Comparison of ENCODE assay signal across 22 mouse cellular contexts in genomic region chr5:35254964-35255716, GRCm38 (mm10). TPM values are rescaled to one million over a fixed set of nuclear protein-coding genes. Genes with fewer than 3 reads are reported as not detected.
DNase-seq lines count a peak whose midpoint lies in the region; ATAC-seq lines count a peak whose summit lies in the region.
"Had no signal": no experiment of that assay in that cellular context is flagged by ENCODE, and none has a peak within 500 bp of the region (broad histone marks: within the 10 kb centered on the region; RNA-seq: fewer than 3 reads in every experiment).

No protein-coding gene starts in this region.

- no peak overlapping the region for H3K27ac ChIP-seq in heart, embryonic 16.5 days (ENCODE audit: low read length)
- no peak overlapping the region for H3K27ac ChIP-seq in neural tube, embryonic 13.5 days (replicated peaks)
- peak overlapping the region; percentile 46 for H3K27ac ChIP-seq in forebrain, embryonic 16.5 days (ENCODE audit: low read length)
- H3K27ac ChIP-seq in neural tube, embryonic 15.5 days (replicated peaks) = peak overlapping the region; percentile 51
- H3K27ac ChIP-seq: embryonic facial prominence, embryonic 12.5 days; heart, embryonic 13.5 days; layer of hippocampus, adult 2 months; liver, embryonic 12.5 days had no signal

- DNase-seq in heart, postnatal 25 days (ENCODE audit: low spot score) = no peak
- DNase-seq in neural tube, embryonic 10.5 days (ENCODE audit: extremely low spot score, low spot score) = no peak
- DNase-seq in kidney, adult 11 months = no peak
- DNase-seq: cerebellum, postnatal 25 days; gastrocnemius, postnatal 36 days; kidney, adult 18-20 months; kidney, postnatal 10 days; right cerebral cortex, postnatal 25 days; thymus, postnatal 14 days had no signal

- H3K4me1 ChIP-seq in heart, embryonic 16.5 days (ENCODE audit: control insufficient read depth, insufficient read depth, low read length) = no peaks in the 10 kb centered on the region; the same call in 1 of the 2 replicates
- 0 out of 2 replicates have a peak, but pooled peaks cover 5% of the 10 kb centered on the region for H3K4me1 ChIP-seq in neural tube, embryonic 13.5 days (replicated peaks)
- H3K4me1 ChIP-seq in forebrain, embryonic 16.5 days (replicated peaks; ENCODE audit: control insufficient read depth, insufficient read depth, low read length) = peaks cover 4% of the 10 kb centered on the region
- peaks cover 10% of the 10 kb centered on the region; the same call in 1 of the 2 replicates for H3K4me1 ChIP-seq in neural tube, embryonic 15.5 days
- H3K4me1 ChIP-seq: embryonic facial prominence, embryonic 12.5 days; liver, embryonic 12.5 days had no signal

- H3K36me3 ChIP-seq in heart, embryonic 16.5 days (ENCODE audit: control insufficient read depth, insufficient read depth) = no peaks in the 10 kb centered on the region
- H3K36me3 ChIP-seq in neural tube, embryonic 13.5 days = no peaks in the 10 kb centered on the region
- no peaks in the 10 kb centered on the region for H3K36me3 ChIP-seq in forebrain, embryonic 16.5 days (ENCODE audit: control insufficient read depth, insufficient read depth)
- H3K36me3 ChIP-seq in neural tube, embryonic 15.5 days = no peaks in the 10 kb centered on the region
- H3K36me3 ChIP-seq: embryonic facial prominence, embryonic 12.5 days; heart, embryonic 13.5 days; liver, embryonic 12.5 days had no signal

- no peak overlapping the region for H3K9ac ChIP-seq in heart, embryonic 16.5 days (ENCODE audit: low read length)
- H3K9ac ChIP-seq in neural tube, embryonic 13.5 days = no peak overlapping the region
- no peak overlapping the region for H3K9ac ChIP-seq in forebrain, embryonic 16.5 days (replicated peaks; ENCODE audit: low read depth, low read length)
- H3K9ac ChIP-seq in neural tube, embryonic 15.5 days (replicated peaks) = no peak overlapping the region
- H3K9ac ChIP-seq: embryonic facial prominence, embryonic 12.5 days; heart, embryonic 13.5 days; liver, embryonic 12.5 days had no signal

- no peak overlapping the region for H3K4me2 ChIP-seq in heart, embryonic 16.5 days (ENCODE audit: low read depth, low read length)
- H3K4me2 ChIP-seq in neural tube, embryonic 13.5 days = no peak overlapping the region
- H3K4me2 ChIP-seq in forebrain, embryonic 16.5 days (ENCODE audit: low read length) = no peak overlapping the region
- H3K4me2 ChIP-seq in neural tube, embryonic 15.5 days = no peak overlapping the region
- H3K4me2 ChIP-seq: embryonic facial prominence, embryonic 12.5 days; heart, embryonic 13.5 days; liver, embryonic 12.5 days had no signal

- WGBS in heart, embryonic 16.5 days = 37% methylated on average over 5 of the region's 5 CpGs
- WGBS in neural tube, embryonic 13.5 days = 48% methylated on average over 5 of the region's 5 CpGs
- WGBS in forebrain, embryonic 16.5 days = 40% methylated on average over 5 of the region's 5 CpGs
- 43% methylated on average over 5 of the region's 5 CpGs for WGBS in neural tube, embryonic 15.5 days

- H3K4me3 ChIP-seq in heart, embryonic 16.5 days (ENCODE audit: low read length) = no peak overlapping the region
- H3K4me3 ChIP-seq in neural tube, embryonic 13.5 days = no peak overlapping the region
- no peak overlapping the region for H3K4me3 ChIP-seq in forebrain, embryonic 16.5 days (replicated peaks; ENCODE audit: low read length)
- no peak overlapping the region for H3K4me3 ChIP-seq in neural tube, embryonic 15.5 days (replicated peaks)
- H3K4me3 ChIP-seq: embryonic facial prominence, embryonic 12.5 days; heart, embryonic 13.5 days; layer of hippocampus, adult 2 months; liver, embryonic 12.5 days had no signal

- no peaks in the 10 kb centered on the region; the same call in none of the 2 replicates for H3K27me3 ChIP-seq in heart, embryonic 16.5 days (ENCODE audit: control insufficient read depth, insufficient read depth, low read length)
- no peaks in the 10 kb centered on the region for H3K27me3 ChIP-seq in neural tube, embryonic 13.5 days
- H3K27me3 ChIP-seq in forebrain, embryonic 16.5 days (replicated peaks; ENCODE audit: control insufficient read depth, insufficient read depth, low read length) = no peaks in the 10 kb centered on the region
- H3K27me3 ChIP-seq in neural tube, embryonic 15.5 days (replicated peaks) = no peaks in the 10 kb centered on the region
- H3K27me3 ChIP-seq: embryonic facial prominence, embryonic 12.5 days; liver, embryonic 12.5 days had no signal

- intact Hi-C loops in heart, postnatal 25 days (cut with DNase I) = no loop called here

- 0 out of 2 replicates have a peak, but pooled peaks have one; percentile 10 for ATAC-seq in heart, embryonic 16.5 days (replicated peaks; ENCODE audit: extremely low read depth, insufficient read depth, low FRiP score)
- ATAC-seq in neural tube, embryonic 13.5 days (ENCODE audit: low read depth) = peak; percentile 15; the same call in 1 of the 2 replicates
- peak; percentile 62; the same call in 1 of the 2 replicates for ATAC-seq in forebrain, embryonic 16.5 days
- peak; percentile 49; the same call in 1 of the 2 replicates for ATAC-seq in neural tube, embryonic 15.5 days (ENCODE audit: low FRiP score)
- ATAC-seq: liver, embryonic 12.5 days had no signal

- no peaks in the 10 kb centered on the region for H3K9me3 ChIP-seq in heart, embryonic 16.5 days (replicated peaks; ENCODE audit: control insufficient read depth, low read length)
- H3K9me3 ChIP-seq in neural tube, embryonic 13.5 days = no peaks in the 10 kb centered on the region
- H3K9me3 ChIP-seq in forebrain, embryonic 16.5 days (ENCODE audit: control insufficient read depth, low read length) = no peaks in the 10 kb centered on the region
- no peaks in the 10 kb centered on the region for H3K9me3 ChIP-seq in neural tube, embryonic 15.5 days (replicated peaks)
- H3K9me3 ChIP-seq: embryonic facial prominence, embryonic 12.5 days; heart, embryonic 13.5 days; liver, embryonic 12.5 days had no signal

RNA-seq across cellular contexts. Expression of gene Adra2c, which starts 23.0 kb away (rescaled TPM):
- polyA plus RNA-seq in heart, embryonic 16.5 days (2015; fragmentation: Nextera tagmentation; extraction: Ambion mirVana) = 0.04 TPM in 1 of 2 replicates, not detected in the other
- under 1 TPM; 0.34 to 0.47 TPM for total RNA-seq in heart, postnatal 25 days (2021)
- 0.72 and 0.89 TPM in 2 replicates for polyA plus RNA-seq in neural tube, embryonic 13.5 days (2015; fragmentation: Nextera tagmentation; extraction: Ambion mirVana)
- polyA plus RNA-seq in forebrain, embryonic 16.5 days (2015; fragmentation: Nextera tagmentation; extraction: Ambion mirVana) = 0.65 and 0.71 TPM in 2 replicates
- polyA plus RNA-seq in neural tube, embryonic 15.5 days (2015; fragmentation: Nextera tagmentation; extraction: Ambion mirVana) = 0.68 and 1.0 TPM in 2 replicates
- total RNA-seq: hematopoietic stem cell, adult 5-6 weeks; megakaryocyte progenitor cell, adult 5-6 weeks had no signal
- polyA plus RNA-seq: heart, embryonic 13.5 days; limb, embryonic 11.5 days; lung, embryonic 16.5 days; stomach, embryonic 16.5 days had no signal

Comparison
In these comparisons a context has a peak if more than half of its experiments do, and no peak if none do; other contexts are left out.
1. H3K27ac ChIP-seq: peak in forebrain, embryonic 16.5 days (single experiment) and neural tube, embryonic 15.5 days (single experiment); none in heart, embryonic 16.5 days (single experiment) and neural tube, embryonic 13.5 days (single experiment).
2. ATAC-seq: peak in every context shown above with its lines; median percentile 62 in forebrain, embryonic 16.5 days; 49 in neural tube, embryonic 15.5 days; 15 in neural tube, embryonic 13.5 days; 10 in heart, embryonic 16.5 days.